Mouse (Mus musculus) mature B cell (primary cell): ENCODE data around the gene Zdhhc1.

Experiments
- in situ Hi-C: fragments of 300-500 bp; cut with MboI; formaldehyde crosslinking; loops from 2 replicates; pipeline ENCODE4 v1.14.3; 2019

The Zdhhc1 gene

DNA sequence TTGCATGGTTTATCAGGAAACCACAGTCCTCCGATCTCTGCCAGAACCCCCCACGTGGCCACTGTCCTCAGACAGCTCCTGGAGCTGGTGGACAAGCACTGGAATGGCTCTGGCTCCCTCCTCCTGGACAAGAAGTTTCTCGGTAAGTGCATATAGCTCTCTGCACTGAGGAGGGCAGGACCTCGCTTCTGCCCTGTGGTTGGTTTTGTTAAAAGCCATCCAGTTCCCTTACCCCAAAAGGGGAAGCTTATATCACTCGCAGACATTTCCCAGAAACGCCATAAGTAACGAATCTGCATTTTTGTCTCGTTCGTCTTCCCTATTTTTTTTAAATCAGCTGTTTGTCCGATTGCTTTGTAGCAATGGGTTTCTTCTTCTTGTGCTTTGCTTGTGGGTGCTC, 41.5 kb downstream of the Zdhhc1 start:
- in situ Hi-C loops: no loop called here

GRCm38 (mm10) chr8:105454088-105454487, 42.6 kb downstream of the Zdhhc1 start:
- in situ Hi-C loops: no loop called here

DNA sequence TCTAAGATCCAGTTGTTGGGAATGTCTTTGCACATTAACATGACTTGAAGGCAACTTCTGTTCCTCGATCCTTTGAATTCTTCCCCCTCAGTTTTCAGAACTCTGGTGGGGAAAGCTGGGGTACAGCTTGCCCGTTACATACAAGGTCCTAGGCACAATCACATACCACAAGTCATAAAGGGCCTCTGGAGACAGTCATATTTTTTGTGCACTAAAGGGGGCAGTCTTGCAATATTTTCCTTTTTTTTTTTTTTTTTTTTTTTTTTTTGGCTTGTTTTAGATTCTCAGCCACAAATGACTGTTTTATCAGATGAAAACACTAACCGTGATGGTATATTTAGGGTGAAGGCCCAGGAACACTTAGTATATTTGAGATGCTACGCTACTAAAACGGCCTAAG, 43.4 kb downstream of the Zdhhc1 start:
- in situ Hi-C loops: no loop called here

DNA sequence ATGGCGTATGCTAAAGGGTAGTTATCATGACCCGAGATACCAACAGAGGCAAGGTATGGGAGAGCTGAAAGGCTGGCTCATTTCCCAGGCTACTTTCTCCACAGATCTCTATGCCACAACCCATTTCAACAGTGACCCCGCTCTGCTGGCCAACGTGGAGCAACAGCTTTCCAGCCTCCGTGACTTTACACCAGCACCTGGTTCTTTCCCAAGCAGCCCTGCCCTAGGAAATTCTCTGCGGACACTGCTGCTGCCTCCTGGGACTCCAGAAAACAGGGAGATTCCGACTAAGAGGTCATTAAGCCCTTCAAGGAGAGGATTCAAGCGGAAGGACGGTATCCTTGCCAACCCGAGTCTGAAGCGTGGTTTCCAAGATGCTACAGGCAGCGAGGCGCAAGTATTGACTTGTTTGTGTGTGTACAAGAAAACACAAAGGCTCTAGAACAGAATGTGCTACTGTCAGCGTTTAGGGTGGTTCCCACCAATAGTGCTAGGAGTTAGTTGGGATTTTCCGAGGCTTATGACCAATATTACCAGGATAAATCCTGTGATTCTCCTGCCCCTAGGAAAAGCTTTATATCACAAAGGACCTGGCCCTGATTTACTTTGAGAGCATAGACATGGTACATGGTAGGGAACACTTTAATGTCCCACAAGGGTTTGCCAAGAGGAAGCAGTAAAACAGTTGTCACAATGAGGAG, 44.6 kb downstream of the Zdhhc1 start:
- in situ Hi-C loops: no loop called here

- in situ Hi-C loops: no loop called here
Measured at GRCm38 (mm10) chr8:105450977-105451376, 45.7 kb downstream of the Zdhhc1 start.

DNA sequence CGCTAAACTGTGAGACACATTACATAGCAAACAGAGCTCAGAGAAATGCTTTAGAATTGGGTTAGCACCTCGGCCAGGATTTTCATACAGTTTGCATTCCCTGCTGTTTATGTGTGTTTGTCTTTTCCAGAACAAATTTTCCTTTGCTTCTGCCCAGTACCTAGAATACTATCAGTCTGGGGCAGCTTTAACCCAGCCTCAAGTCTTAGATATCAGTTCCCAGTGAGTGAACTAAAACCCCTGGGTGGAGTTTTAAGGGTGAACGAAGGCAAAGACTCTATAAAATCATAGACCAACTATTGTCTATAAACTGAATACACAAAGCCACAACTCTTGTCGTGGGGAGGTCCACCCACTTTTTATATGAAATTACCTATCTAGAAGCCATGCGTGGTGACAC, 48.1 kb downstream of the Zdhhc1 start:
- in situ Hi-C loops: no loop called here

- in situ Hi-C loops: no loop called here
Measured at GRCm38 (mm10) chr8:105448188-105448587, 48.5 kb downstream of the Zdhhc1 start.

GRCm38 (mm10) chr8:105446127-105446552, 50.6 kb downstream of the Zdhhc1 start:
- in situ Hi-C loops: no loop called here

DNA sequence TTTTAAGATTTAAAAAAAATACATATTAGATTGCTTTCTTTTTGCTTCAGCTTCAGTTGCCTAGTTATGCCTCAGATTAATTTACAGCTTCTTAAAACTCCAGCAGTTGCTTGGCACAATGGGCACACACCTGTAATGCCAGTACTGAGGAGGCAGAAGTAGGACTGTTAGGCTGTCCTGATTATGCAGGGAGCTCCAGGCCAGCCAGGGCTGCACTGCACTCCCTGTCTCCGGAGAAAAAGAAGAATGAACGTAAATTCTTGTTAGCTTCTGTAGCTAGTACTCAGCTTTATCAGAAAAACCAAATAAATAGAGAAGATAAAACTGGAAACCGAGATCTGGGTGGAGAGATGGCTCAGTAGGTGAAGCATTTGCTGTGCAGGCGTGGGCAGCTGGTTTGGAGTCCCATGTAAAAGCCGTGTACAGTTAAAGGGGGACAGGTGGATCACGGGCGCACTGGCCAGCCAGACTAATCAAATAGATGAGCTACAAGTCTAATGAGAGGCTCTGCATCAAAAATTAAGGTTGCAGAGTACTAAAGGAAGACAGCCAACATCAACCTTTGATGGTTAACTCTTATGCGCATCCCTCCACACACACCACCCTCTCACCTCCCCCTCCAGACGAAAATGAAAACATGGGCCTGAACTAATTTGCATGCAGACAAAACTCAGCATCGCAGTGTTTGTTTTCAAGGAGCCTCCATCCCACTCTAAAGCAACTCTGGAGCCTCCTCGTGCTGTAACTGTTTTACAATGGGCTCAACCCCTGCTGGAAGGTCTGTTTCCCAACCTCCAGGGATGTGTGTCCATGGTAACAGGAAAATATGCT, 51.2 kb downstream of the Zdhhc1 start:
- in situ Hi-C loops: no loop called here

- in situ Hi-C loops: no loop called here
Measured at GRCm38 (mm10) chr8:105442661-105443060, 54.0 kb downstream of the Zdhhc1 start.

DNA sequence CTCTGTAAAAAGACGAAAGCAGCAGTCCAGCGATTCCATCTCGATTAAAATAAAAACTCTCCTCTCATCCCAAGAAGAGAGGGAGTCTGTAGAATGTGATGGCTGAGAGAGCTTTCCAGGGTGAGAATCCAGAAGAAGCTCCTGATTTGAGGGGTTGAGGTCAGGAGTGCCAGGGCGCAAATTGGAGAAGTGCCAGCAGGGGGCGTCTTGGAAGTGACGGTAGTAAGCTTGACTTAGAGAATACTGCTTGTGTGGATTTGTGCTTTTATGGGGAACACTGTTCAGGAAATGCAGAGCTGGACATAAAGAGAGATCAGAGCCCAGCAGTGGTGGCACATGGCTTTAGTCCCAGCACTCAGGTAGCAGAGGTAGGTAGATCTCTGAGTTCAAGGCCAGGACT, 55.3 kb downstream of the Zdhhc1 start:
- in situ Hi-C loops: no loop called here

- in situ Hi-C loops: no loop called here
Measured at GRCm38 (mm10) chr8:105438865-105439264, 57.8 kb downstream of the Zdhhc1 start.

GRCm38 (mm10) chr8:105437078-105437748, 59.5 kb downstream of the Zdhhc1 start:
- in situ Hi-C loops: no loop called here

DNA sequence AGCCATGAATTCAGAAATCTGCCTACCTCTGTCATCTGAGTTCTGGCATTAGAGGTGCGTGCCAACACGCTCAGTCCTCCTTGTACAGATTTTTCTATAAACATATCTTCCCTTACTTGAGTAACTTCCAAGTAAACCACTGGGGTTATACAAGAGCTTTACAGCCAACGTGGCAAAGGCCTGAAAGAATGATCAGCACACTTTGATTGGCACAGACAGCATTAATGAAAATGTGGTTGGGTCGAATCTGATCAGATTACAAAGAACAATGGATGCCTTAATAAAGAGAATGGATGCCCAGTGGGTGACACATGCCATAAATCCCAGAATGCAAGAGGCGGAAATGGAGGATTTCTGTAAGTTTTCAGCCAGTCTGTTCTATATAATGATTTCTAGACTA, 60.5 kb downstream of the Zdhhc1 start:
- in situ Hi-C loops: no loop called here

DNA sequence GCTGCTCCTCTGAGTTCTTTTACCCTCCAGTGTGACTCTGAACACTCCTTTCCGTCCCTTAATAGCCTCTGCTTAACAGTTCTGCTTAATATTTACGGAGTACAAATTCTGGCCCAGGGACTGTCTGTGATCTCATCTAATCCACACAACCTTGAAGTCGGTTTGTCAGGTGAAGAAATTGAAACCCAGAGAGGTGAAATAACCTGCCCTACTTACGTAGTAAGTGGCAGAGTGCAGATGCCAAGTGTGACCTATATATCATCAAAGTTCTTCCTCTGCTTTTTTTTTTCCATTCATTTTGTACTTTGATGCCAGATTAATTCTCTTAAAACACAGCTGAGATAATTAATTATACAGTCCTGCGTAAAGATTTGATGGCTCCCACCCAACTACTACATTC, 62.6 kb downstream of the Zdhhc1 start:
- in situ Hi-C loops: no loop called here

- in situ Hi-C loops: no loop called here
Measured at GRCm38 (mm10) chr8:105433511-105433910, 63.2 kb downstream of the Zdhhc1 start.

- in situ Hi-C loops: no loop called here
Measured at GRCm38 (mm10) chr8:105433021-105433420, 63.7 kb downstream of the Zdhhc1 start.

DNA sequence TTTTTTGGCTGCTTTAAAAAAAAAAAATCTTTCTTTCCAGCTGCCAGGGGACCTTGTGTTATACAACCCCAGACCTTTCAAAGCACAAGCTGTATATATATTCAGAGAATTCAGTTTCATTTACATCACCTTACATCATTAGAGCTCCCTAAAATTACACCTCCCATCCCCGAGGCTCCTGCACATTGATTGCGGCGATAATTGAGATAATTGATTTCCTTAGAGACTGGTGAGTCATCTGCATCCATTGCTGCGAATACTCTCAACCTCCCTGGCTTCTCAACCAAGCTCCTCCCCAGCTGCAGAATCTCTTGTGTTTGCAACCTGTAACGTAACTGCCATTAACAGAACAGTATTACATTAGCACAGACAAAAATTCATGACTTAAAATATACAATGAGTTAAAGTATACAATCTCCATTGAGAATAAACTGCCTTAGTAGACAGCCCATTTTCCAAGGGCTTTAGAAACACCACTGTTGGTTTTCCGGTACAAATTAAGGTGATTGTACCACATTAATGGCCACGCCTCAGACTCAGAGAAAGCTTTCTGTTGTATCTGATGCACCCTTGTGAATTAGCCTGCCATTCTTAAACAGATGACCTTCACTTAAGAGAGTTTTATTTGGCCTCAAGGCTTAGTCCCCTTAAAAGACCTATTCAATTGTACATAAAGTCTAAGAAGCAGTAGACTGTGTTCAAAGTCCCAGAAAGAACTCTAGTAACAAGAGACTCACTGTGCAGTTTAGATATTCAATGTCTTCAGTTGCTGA, 64.8 kb downstream of the Zdhhc1 start:
- in situ Hi-C loops: no loop called here

DNA sequence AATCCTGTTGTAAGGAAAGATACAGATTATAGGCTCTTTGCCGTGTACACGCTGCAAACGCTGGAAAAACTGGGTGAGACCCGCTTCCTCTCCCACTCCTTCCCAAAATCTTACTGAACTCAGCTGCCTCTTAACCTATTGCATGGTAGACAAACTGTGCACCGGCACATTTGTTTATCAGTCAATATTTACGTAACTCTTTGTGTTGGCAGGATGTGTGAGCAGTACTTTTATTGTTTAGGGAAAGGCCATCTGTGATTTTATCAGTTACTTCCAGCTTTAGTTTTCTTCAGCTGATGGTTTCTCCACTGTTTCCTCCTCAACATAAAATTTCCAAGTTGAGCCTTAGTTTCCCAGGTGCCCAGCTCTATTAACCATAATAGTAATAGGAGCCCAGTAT, 69.8 kb downstream of the Zdhhc1 start:
- in situ Hi-C loops: no loop called here
